Mouse (Mus musculus) lung, adult 2 months (tissue): Measurements from ENCODE around the gene Syt1.

Experiments
- CTCF ChIP-seq: fragments of 200-500 bp; IDR thresholded peaks from 2 replicates; pipeline ENCODE4 v1.5.1; 2011; ENCODE audit warnings: mild to moderate bottlenecking, low read length, control low read depth; ENCODE audit not compliant: insufficient read depth
- POLR2A ChIP-seq: fragments of 200-500 bp; IDR thresholded peaks from 2 replicates; pipeline ENCODE4 v1.6.1; 2011; ENCODE audit warnings: low read depth, mild to moderate bottlenecking, control low read depth, low read length, borderline replicate concordance; ENCODE audit errors: extremely low read depth

- TF ChIP-seq CTCF (no peak), POLR2A (no peak)
Measured at GRCm38 (mm10) chr10:108519156-108519555, 491.6 kb downstream of the Syt1 start.
